Mouse (Mus musculus) adrenal gland, postnatal 25 days (tissue): Measurements from ENCODE around the gene Acadm. TPM values are rescaled to one million over a fixed set of nuclear protein-coding genes. Genes with fewer than 3 reads are reported as not detected.

Source experiments
- DNase-seq: peaks from one replicate; pipeline ENCODE4 v3.0.0; 2021; ENCODE audit warnings: mixed read lengths
- total RNA-seq: library from RNA; stranded (reverse); gene quantifications from 2 replicates; pipeline ENCODE4 v1.2.3, GENCODE M21; 2021

The Acadm gene
- total RNA-seq, 1 experiment from 2014 or later, result 686 TPM

- no peak for DNase-seq
Observed at GRCm38 (mm10) chr3:153902595-153902994, 41.8 kb downstream of the Acadm start.

GRCm38 (mm10) chr3:153901904-153902303 lies 42.5 kb downstream of the Acadm start:
- DNase-seq, result no peak

- no peak for DNase-seq
Observed at GRCm38 (mm10) chr3:153897216-153897615, 47.2 kb downstream of the Acadm start.

GRCm38 (mm10) chr3:153895454-153895853 lies 49.0 kb downstream of the Acadm start:
- DNase-seq, result no peak

GRCm38 (mm10) chr3:153889188-153889781 lies 55.1 kb downstream of the Acadm start:
- DNase-seq, result no peak

- no peak for DNase-seq
Observed at GRCm38 (mm10) chr3:153888141-153888540, 56.3 kb downstream of the Acadm start.

- DNase-seq, result no peak
Observed at GRCm38 (mm10) chr3:153886296-153886695, 58.1 kb downstream of the Acadm start.

Other genes with a start within 250 kb of the Acadm start
- gene St6galnac3, start 219.5 kb downstream of the Acadm start, total RNA-seq, result 6.5 and 10.4 TPM in 2 replicates
- gene Asb17, start 100.4 kb downstream of the Acadm start, total RNA-seq, result not detected in 2 replicates
- 0.33 and 0.38 TPM in 2 replicates for gene Msh4, start 38.5 kb downstream of the Acadm start, total RNA-seq
- gene Rabggtb, start 31.6 kb downstream of the Acadm start, total RNA-seq, result 78.1 and 98.5 TPM in 2 replicates
- gene Slc44a5, start 28.8 kb upstream of the Acadm start, total RNA-seq, result not detected in 2 replicates